Mouse (Mus musculus) lung, postnatal 0 days (tissue): ENCODE results near the gene Efnb3.

Experiments used
- CTCF ChIP-seq: IDR thresholded peaks from 2 replicates; pipeline ENCODE4 v1.5.1; 2016; ENCODE audit warnings: antibody characterized with exemption, mild to moderate bottlenecking
- EP300 ChIP-seq: IDR thresholded peaks from 2 replicates; pipeline ENCODE4 v1.6.1; 2016; ENCODE audit warnings: antibody characterized with exemption, mild to moderate bottlenecking, control low read depth

DNA sequence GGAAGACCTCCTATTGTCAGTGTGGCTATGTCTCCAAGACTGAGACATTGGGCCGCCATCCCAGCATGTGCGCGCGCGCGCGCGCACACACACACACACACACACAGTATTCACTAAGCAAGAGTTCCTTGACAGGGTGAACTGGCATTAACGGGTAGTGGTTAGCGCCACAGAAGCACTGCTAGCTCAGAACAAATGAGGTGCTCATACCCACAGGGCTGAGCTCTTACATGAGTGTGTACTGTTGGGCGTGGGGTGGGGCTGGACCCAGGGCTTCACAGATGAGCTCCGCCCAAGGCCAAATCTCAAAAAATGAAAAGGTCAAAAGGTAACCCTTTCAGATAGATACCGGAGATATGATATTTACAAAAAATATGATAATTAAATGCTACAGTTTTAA is 24.9 kb upstream of the Efnb3 start:
- no peak for TF ChIP-seq CTCF
- no peak for TF ChIP-seq EP300
